Mouse (Mus musculus) adipose tissue, adult 10 weeks (tissue): ENCODE results near the gene Tprgl. TPM values are rescaled to one million over a fixed set of nuclear protein-coding genes. Genes with fewer than 3 reads are reported as not detected.

Source experiments
- polyA plus RNA-seq: library from polyadenylated mRNA; stranded (reverse); fragments of 350-450 nt; fragmentation: Illumina TruSeq; extraction: RNeasy Lipid Tissue Mini Kit (QIAGEN cat#74804); gene quantifications from one replicate; pipeline ENCODE4 v1.2.3, GENCODE M21; 2014; ENCODE audit warnings: low read depth, low replicate concordance

The Tprgl gene
- polyA plus RNA-seq, result 117 TPM

GRCm38 (mm10) chr4:154160538-154161390 lies at the start of gene Tprgl:
Gene Tprgl, minus strand, starts transcription at chr4:154160666.

GRCm38 (mm10) chr4:154170506-154171150 lies 10.2 kb upstream of the Tprgl start, which contains the start of gene Megf6:
Gene Megf6, plus strand, starts transcription at chr4:154170730.

GRCm38 (mm10) chr4:154142211-154143040 lies 18.0 kb downstream of the Tprgl start, which contains the start of gene Wrap73:
Gene Wrap73, plus strand, starts transcription at chr4:154142372.

GRCm38 (mm10) chr4:154140182-154140212 lies 20.5 kb downstream of the Tprgl start, which contains the start of gene Trp73:
Gene Trp73, minus strand, starts transcription at chr4:154140208.

Other genes with a start within 250 kb of the Tprgl start
- gene A430005L14Rik, start 203.4 kb downstream of the Tprgl start, polyA plus RNA-seq, result 24.2 TPM
- gene Dffb, start 185.5 kb downstream of the Tprgl start, polyA plus RNA-seq, result 10.6 TPM
- gene Cep104, start 185.5 kb downstream of the Tprgl start, polyA plus RNA-seq, result 20.0 TPM
- 25.8 TPM for gene Lrrc47, start 148.9 kb downstream of the Tprgl start, polyA plus RNA-seq
- gene Smim1, start 134.4 kb downstream of the Tprgl start, polyA plus RNA-seq, result 172 TPM
- gene Ccdc27, start 118.0 kb downstream of the Tprgl start, polyA plus RNA-seq, result 1.4 TPM
- 0.68 TPM for gene Trp73, start 20.5 kb downstream of the Tprgl start, polyA plus RNA-seq
- gene Wrap73, start 18.3 kb downstream of the Tprgl start, polyA plus RNA-seq, result 7.9 TPM
- 15.0 TPM for gene Megf6, start 10.1 kb upstream of the Tprgl start, polyA plus RNA-seq
- gene Arhgef16, start 141.0 kb upstream of the Tprgl start, polyA plus RNA-seq, result 19.9 TPM
- not detected for gene B230104I21Rik, start 175.5 kb upstream of the Tprgl start, polyA plus RNA-seq